Mouse (Mus musculus): ENCODE measurements around the gene Ep400.
A peak's percentile ranks its signal among the peaks of the same experiment; 100 is the strongest.
"Not testable (repeated sequence)": the region's sequence is repeated elsewhere in the genome, so short reads cannot be mapped to it uniquely, and the experiment has no call there.

Ep400 gene

GRCm38 (mm10) chr5:110779276-110779997 is 8.9 kb upstream of the Ep400 start:
- DNase-seq (ENCODE audit: low spot score) = no peak

- DNase-seq (ENCODE audit: low spot score) = no peak
Measured at GRCm38 (mm10) chr5:110778263-110778662, 7.7 kb upstream of the Ep400 start.

- DNase-seq (ENCODE audit: low spot score) = no peak
Measured at GRCm38 (mm10) chr5:110776141-110776540, 5.6 kb upstream of the Ep400 start.

GRCm38 (mm10) chr5:110774511-110774910 is 4.0 kb upstream of the Ep400 start:
- DNase-seq (ENCODE audit: low spot score) = no peak

GRCm38 (mm10) chr5:110772945-110773344 is 2.4 kb upstream of the Ep400 start:
- not testable (repeated sequence) for DNase-seq (ENCODE audit: low spot score)

- no peak for DNase-seq (ENCODE audit: low spot score)
Measured at GRCm38 (mm10) chr5:110770031-110770445, 479 bp downstream of the Ep400 start.

- DNase-seq (ENCODE audit: low spot score) = no peak
Measured at GRCm38 (mm10) chr5:110769272-110769671, 1.2 kb downstream of the Ep400 start.

GRCm38 (mm10) chr5:110763890-110764289 is 6.6 kb downstream of the Ep400 start:
- no peak for DNase-seq (ENCODE audit: low spot score)

- DNase-seq (ENCODE audit: low spot score) = no peak
Measured at GRCm38 (mm10) chr5:110745021-110745420, 25.5 kb downstream of the Ep400 start.

GRCm38 (mm10) chr5:110739496-110740275 is 30.8 kb downstream of the Ep400 start:
- no peak for DNase-seq (ENCODE audit: low spot score)

GRCm38 (mm10) chr5:110735606-110736005 is 34.9 kb downstream of the Ep400 start:
- DNase-seq (ENCODE audit: low spot score) = no peak

- DNase-seq (ENCODE audit: low spot score) = no peak
Measured at GRCm38 (mm10) chr5:110733231-110733823, 37.2 kb downstream of the Ep400 start.

GRCm38 (mm10) chr5:110731227-110731626 is 39.3 kb downstream of the Ep400 start:
- DNase-seq (ENCODE audit: low spot score) = no peak

- DNase-seq (ENCODE audit: low spot score) = no peak
Measured at GRCm38 (mm10) chr5:110727850-110728249, 42.7 kb downstream of the Ep400 start.

GRCm38 (mm10) chr5:110723543-110723942 is 47.0 kb downstream of the Ep400 start:
- DNase-seq (ENCODE audit: low spot score) = no peak

- not testable (repeated sequence) for DNase-seq (ENCODE audit: low spot score)
Measured at GRCm38 (mm10) chr5:110721463-110721862, 49.1 kb downstream of the Ep400 start.

GRCm38 (mm10) chr5:110711455-110711854 is 59.1 kb downstream of the Ep400 start:
- no peak for DNase-seq (ENCODE audit: low spot score)

GRCm38 (mm10) chr5:110709256-110709655 is 61.3 kb downstream of the Ep400 start:
- peak; percentile 21 for DNase-seq (ENCODE audit: low spot score)

- DNase-seq (ENCODE audit: low spot score) = no peak
Measured at GRCm38 (mm10) chr5:110704004-110704403, 66.5 kb downstream of the Ep400 start.

GRCm38 (mm10) chr5:110698617-110699016 is 71.9 kb downstream of the Ep400 start:
- DNase-seq (ENCODE audit: low spot score) = no peak

- no peak for DNase-seq (ENCODE audit: low spot score)
Measured at GRCm38 (mm10) chr5:110682041-110682440, 88.5 kb downstream of the Ep400 start.

- DNase-seq (ENCODE audit: low spot score) = no peak
Measured at GRCm38 (mm10) chr5:110665486-110666121, 104.9 kb downstream of the Ep400 start.

Measured in left cerebral cortex, adult 11 months (tissue).